Mouse (Mus musculus) ovary, postnatal 14 days (tissue): ENCODE results near the gene Coa3.

Experiments
- DNase-seq: peaks from one replicate; pipeline ENCODE4 v3.0.0; 2022; ENCODE audit warnings: low spot score

Coa3 gene

GRCm38 (mm10) chr11:101252941-101253340, 26.0 kb downstream of the Coa3 start:
- DNase-seq, result no peak

GRCm38 (mm10) chr11:101251031-101251430, 27.9 kb downstream of the Coa3 start:
- DNase-seq, result no peak

GRCm38 (mm10) chr11:101248258-101248994, 30.5 kb downstream of the Coa3 start:
- DNase-seq, result no peak

- DNase-seq, result no peak
Observed at GRCm38 (mm10) chr11:101247521-101248030, 31.3 kb downstream of the Coa3 start.

- DNase-seq, result no peak
Observed at GRCm38 (mm10) chr11:101246702-101247012, 32.3 kb downstream of the Coa3 start.

GRCm38 (mm10) chr11:101245855-101246701, 32.8 kb downstream of the Coa3 start, which contains the start of gene Ramp2:
Gene Ramp2, plus strand, starts transcription at chr11:101246028.
- DNase-seq, result no peak

GRCm38 (mm10) chr11:101245071-101245470, 33.8 kb downstream of the Coa3 start:
- DNase-seq, result no peak

- DNase-seq, result no peak
Observed at GRCm38 (mm10) chr11:101238071-101238647, 40.8 kb downstream of the Coa3 start.

- DNase-seq, result no peak
Observed at GRCm38 (mm10) chr11:101236782-101237181, 42.1 kb downstream of the Coa3 start.

- DNase-seq, result no peak
Observed at GRCm38 (mm10) chr11:101235429-101235828, 43.5 kb downstream of the Coa3 start.

GRCm38 (mm10) chr11:101234124-101234523, 44.8 kb downstream of the Coa3 start:
- DNase-seq, result no peak

GRCm38 (mm10) chr11:101233240-101233639, 45.7 kb downstream of the Coa3 start:
- no peak for DNase-seq

- no peak for DNase-seq
Observed at GRCm38 (mm10) chr11:101232010-101232839, 46.7 kb downstream of the Coa3 start.

GRCm38 (mm10) chr11:101230991-101231871, 47.7 kb downstream of the Coa3 start:
- no peak for DNase-seq

GRCm38 (mm10) chr11:101230526-101230925, 48.4 kb downstream of the Coa3 start:
- no peak for DNase-seq

GRCm38 (mm10) chr11:101230061-101230511, 48.8 kb downstream of the Coa3 start:
- no peak for DNase-seq

- no peak for DNase-seq
Observed at GRCm38 (mm10) chr11:101229361-101229900, 49.5 kb downstream of the Coa3 start.
